Mouse (Mus musculus): ENCODE results near the gene Prpsap2. TPM values are rescaled to one million over a fixed set of nuclear protein-coding genes. Genes with fewer than 3 reads are reported as not detected.

Prpsap2 gene
- total and polyA plus RNA-seq, 3 experiments = 5.5 to 7.9 (median 6.9) TPM

DNA sequence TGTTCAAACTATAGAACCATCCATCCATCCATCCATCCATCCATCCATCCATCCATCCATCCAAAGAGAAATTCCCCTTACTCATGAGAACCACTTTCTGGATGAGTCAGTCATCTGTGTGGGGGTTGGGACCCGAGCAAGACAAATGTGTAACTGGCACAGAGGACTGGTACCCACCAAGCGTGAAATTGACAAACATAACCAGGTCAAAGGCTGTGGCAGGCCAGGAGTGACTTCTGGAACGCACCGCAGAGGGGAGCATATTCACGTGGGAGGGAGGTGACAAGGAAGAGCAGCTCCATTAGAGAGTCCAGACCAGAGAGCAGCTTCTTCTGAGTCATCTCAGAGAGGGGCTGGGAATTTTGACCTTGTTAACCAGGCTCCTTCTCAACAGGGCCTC lies 39.8 kb downstream of the Prpsap2 start:
- no peak for DNase-seq
- intact Hi-C loops (cut with DNase I) = no loop called here
- WGBS = 78% methylated on average over 5 of the region's 5 CpGs
- H3K36me3 ChIP-seq (ENCODE audit: control insufficient read depth, insufficient read depth, low read length) = no peaks in the 10 kb centered on the region
- H3K9ac ChIP-seq (ENCODE audit: low read depth, low read length) = no peak overlapping the region
- TF ChIP-seq POLR2A (IDR thresholded peaks at IDR 0.05; ENCODE audit: insufficient read depth, low read depth, low read length) (no peak), CTCF (IDR thresholded peaks at IDR 0.05) (no peak), EP300 (IDR thresholded peaks at IDR 0.05; ENCODE audit: insufficient read depth, low read depth, low read length) (no peak)
- no peaks in the 10 kb centered on the region for H3K4me1 ChIP-seq (ENCODE audit: control insufficient read depth, insufficient read depth, low read length)
- no peak overlapping the region for H3K4me3 ChIP-seq
- no peak overlapping the region for H3K27ac ChIP-seq
- H3K27me3 ChIP-seq (ENCODE audit: control insufficient read depth, insufficient read depth, low read length) = no peaks in the 10 kb centered on the region
- H3K79me2 ChIP-seq (replicated peaks; ENCODE audit: control insufficient read depth, insufficient read depth, low read length) = no peaks in the 10 kb centered on the region

DNA sequence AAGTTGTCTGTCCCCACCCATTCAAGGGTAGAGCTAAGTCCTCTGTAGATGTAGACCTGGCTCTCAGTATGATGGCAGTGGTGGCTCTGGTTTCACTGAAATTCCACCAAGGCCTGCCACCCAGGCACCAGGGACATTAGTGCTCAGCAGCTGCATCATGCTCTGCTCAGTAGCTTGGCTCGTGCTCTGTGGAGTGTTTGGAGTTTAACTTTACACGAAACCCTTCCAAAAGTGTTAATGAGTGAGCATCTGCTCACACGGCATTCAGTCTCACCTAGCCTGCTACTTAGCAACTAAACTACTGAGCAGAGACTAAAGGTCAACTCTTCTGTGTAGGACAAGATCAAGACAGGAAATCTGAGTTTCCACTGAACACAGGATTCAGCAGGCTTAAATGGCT lies 41.3 kb downstream of the Prpsap2 start, which contains the start of gene Slc5a10:
TSS of gene Slc5a10 (minus strand) at position 191 of the 400 bp plus-strand sequence.
- 76% methylated on average over 3 of the region's 3 CpGs for WGBS

DNA sequence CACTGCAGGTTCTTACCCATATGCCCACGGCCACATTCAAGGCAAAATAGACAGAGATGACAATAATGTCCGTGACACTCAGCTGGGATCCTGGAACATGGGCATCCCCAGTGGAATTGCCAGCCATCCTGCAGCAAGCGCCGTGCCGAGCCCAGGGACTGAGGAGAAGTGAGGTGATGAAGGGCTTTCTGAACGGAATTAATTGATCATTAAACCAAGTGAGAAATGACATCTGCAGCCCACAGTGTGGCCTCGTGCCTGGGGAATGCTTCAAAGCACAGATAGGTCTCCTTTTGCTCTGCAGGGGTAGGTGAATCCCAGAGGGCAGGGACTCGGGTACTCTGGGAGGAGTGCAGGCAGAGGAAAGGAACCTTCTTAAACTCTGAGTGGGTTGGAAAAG lies 42.1 kb downstream of the Prpsap2 start:
- WGBS = 73% methylated on average over 8 of the region's 8 CpGs
- Histone ChIP-seq H3K9ac (ENCODE audit: low read depth, low read length) (no peak overlapping the region), H3K27me3 (ENCODE audit: control insufficient read depth, insufficient read depth, low read length) (no peaks in the 10 kb centered on the region), H3K79me2 (replicated peaks; ENCODE audit: control insufficient read depth, insufficient read depth, low read length) (no peaks in the 10 kb centered on the region), H3K4me3 (no peak overlapping the region), H3K27ac (no peak overlapping the region), H3K36me3 (ENCODE audit: control insufficient read depth, insufficient read depth, low read length) (no peaks in the 10 kb centered on the region), H3K4me1 (ENCODE audit: control insufficient read depth, insufficient read depth, low read length) (no peaks in the 10 kb centered on the region)
- DNase-seq = no peak
- TF ChIP-seq EP300 (IDR thresholded peaks at IDR 0.05; ENCODE audit: insufficient read depth, low read depth, low read length) = no peak
- intact Hi-C loops (cut with DNase I) = loop anchor here (10.0 kb wide), 2 partner anchors 375 to 525 kb away; partner anchors contain the start of gene Slc47a2

More for the DNA sequence above, 41.3 kb downstream of the Prpsap2 start, which contains the start of gene Slc5a10:
- Histone ChIP-seq H3K4me1 (ENCODE audit: control insufficient read depth, insufficient read depth, low read length) (no peaks in the 10 kb centered on the region), H3K9ac (ENCODE audit: low read depth, low read length) (no peak within 1 kb of the TSS), H3K4me3 (no peak within 1 kb of the TSS), H3K27me3 (ENCODE audit: control insufficient read depth, insufficient read depth, low read length) (no peaks in the 10 kb centered on the region), H3K27ac (no peak within 1 kb of the TSS), H3K36me3 (ENCODE audit: control insufficient read depth, insufficient read depth, low read length) (no peaks in the 10 kb centered on the region), H3K79me2 (replicated peaks; ENCODE audit: control insufficient read depth, insufficient read depth, low read length) (no peaks in the 10 kb centered on the region)
- intact Hi-C loops (cut with DNase I) = no loop called here
- TF ChIP-seq EP300 (IDR thresholded peaks at IDR 0.05; ENCODE audit: insufficient read depth, low read depth, low read length) (no peak), CTCF (IDR thresholded peaks at IDR 0.05) (no peak), POLR2A (IDR thresholded peaks at IDR 0.05; ENCODE audit: insufficient read depth, low read depth, low read length) (no peak)
- DNase-seq = no peak

DNA sequence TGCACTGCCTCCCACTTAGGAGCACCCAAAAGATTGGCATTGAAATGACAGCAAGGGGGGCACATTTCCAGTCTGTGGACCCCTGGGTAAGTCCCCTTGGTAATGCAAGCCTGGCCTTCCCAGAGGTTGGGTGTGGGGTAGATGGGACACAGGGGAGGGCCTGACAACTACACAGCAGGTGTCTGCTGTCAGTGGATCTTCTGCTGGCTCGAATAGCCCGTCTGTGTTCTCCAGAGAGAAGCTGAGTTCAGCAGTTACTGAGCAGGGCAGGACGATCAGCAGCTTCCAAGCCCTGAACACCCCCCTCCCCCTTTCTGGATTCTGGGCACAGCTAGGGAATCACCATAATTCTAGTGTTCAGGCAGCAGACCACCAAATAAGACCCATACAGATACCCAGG lies 42.5 kb downstream of the Prpsap2 start:
- 67% methylated on average over 3 of the region's 3 CpGs for WGBS
- H3K27ac ChIP-seq = no peak overlapping the region
- H3K79me2 ChIP-seq (replicated peaks; ENCODE audit: control insufficient read depth, insufficient read depth, low read length) = no peaks in the 10 kb centered on the region
- intact Hi-C loops (cut with DNase I) = loop anchor here (10.0 kb wide), 2 partner anchors 375 to 525 kb away; partner anchors contain the start of gene Slc47a2
- no peaks in the 10 kb centered on the region for H3K4me1 ChIP-seq (ENCODE audit: control insufficient read depth, insufficient read depth, low read length)
- no peaks in the 10 kb centered on the region for H3K27me3 ChIP-seq (ENCODE audit: control insufficient read depth, insufficient read depth, low read length)
- H3K36me3 ChIP-seq (ENCODE audit: control insufficient read depth, insufficient read depth, low read length) = no peaks in the 10 kb centered on the region
- TF ChIP-seq EP300 (IDR thresholded peaks at IDR 0.05; ENCODE audit: insufficient read depth, low read depth, low read length) = no peak
- no peak for TF ChIP-seq POLR2A (IDR thresholded peaks at IDR 0.05; ENCODE audit: insufficient read depth, low read depth, low read length)
- no peak for TF ChIP-seq CTCF (IDR thresholded peaks at IDR 0.05)
- DNase-seq = no peak
- H3K9ac ChIP-seq (ENCODE audit: low read depth, low read length) = no peak overlapping the region
- no peak overlapping the region for H3K4me3 ChIP-seq

DNA sequence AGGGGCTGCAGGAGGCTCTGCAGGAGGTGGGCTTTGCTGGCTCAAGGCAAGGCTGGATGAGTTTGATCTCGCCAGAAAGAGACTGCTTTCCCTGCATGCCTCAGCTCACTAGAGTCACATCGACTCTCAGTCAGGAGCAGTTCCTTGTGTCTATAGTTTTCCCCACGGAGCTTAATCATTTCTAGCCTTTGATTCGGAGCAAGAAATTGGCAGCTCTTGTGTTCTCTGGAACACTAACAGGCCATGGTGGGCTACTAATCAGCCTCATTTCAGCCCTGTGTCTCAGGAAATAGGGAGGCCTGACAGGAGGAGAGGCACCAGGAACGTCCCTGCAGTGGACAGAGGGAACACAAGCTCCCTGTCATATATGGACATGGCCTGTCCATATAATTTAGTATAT lies 43.9 kb downstream of the Prpsap2 start:
- Histone ChIP-seq H3K27me3 (ENCODE audit: control insufficient read depth, insufficient read depth, low read length) (no peaks in the 10 kb centered on the region), H3K4me1 (ENCODE audit: control insufficient read depth, insufficient read depth, low read length) (no peaks in the 10 kb centered on the region), H3K4me3 (no peak overlapping the region), H3K36me3 (ENCODE audit: control insufficient read depth, insufficient read depth, low read length) (no peaks in the 10 kb centered on the region), H3K27ac (no peak overlapping the region), H3K79me2 (replicated peaks; ENCODE audit: control insufficient read depth, insufficient read depth, low read length) (no peaks in the 10 kb centered on the region), H3K9ac (ENCODE audit: low read depth, low read length) (no peak overlapping the region)
- no peak for TF ChIP-seq EP300 (IDR thresholded peaks at IDR 0.05; ENCODE audit: insufficient read depth, low read depth, low read length)
- no peak for TF ChIP-seq CTCF (IDR thresholded peaks at IDR 0.05)
- DNase-seq = no peak
- 53% methylated on average over 5 of the region's 5 CpGs for WGBS
- intact Hi-C loops (cut with DNase I) = loop anchor here (10.0 kb wide), 2 partner anchors 373 to 523 kb away; partner anchors contain the start of gene Slc47a2

DNA sequence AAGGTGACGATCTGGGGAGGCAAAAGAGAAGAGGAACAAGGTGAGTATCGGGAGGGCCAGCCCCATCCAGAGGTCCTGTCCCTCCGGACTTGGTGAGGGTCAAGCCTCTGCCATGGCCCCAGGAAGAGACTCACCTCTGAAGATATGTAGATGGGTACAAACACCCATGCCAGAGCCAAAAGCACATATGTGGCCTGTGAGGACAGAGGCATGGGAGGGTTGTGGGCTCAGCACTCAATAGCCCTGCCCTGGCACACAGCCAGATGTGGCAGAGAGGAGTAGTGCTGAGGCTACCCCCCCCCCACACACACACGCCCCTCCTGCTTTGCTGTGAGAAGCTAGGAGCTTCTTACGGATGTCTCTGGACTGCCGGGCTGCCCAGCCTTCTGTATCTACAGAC lies 46.8 kb downstream of the Prpsap2 start:
- 59% methylated on average over 6 of the region's 6 CpGs for WGBS
- H3K36me3 ChIP-seq (ENCODE audit: control insufficient read depth, insufficient read depth, low read length) = no peaks in the 10 kb centered on the region
- no peaks in the 10 kb centered on the region for H3K79me2 ChIP-seq (replicated peaks; ENCODE audit: control insufficient read depth, insufficient read depth, low read length)
- no peak for DNase-seq
- H3K27me3 ChIP-seq (ENCODE audit: control insufficient read depth, insufficient read depth, low read length) = no peaks in the 10 kb centered on the region
- intact Hi-C loops (cut with DNase I) = loop anchor here (2.0 to 10.0 kb wide), 3 partner anchors 86 to 520 kb away; partner anchors contain the start of gene Slc47a2
- H3K4me1 ChIP-seq (ENCODE audit: control insufficient read depth, insufficient read depth, low read length) = no peaks in the 10 kb centered on the region
- H3K9ac ChIP-seq (ENCODE audit: low read depth, low read length) = no peak overlapping the region
- no peak overlapping the region for H3K27ac ChIP-seq
- no peak for TF ChIP-seq EP300 (IDR thresholded peaks at IDR 0.05; ENCODE audit: insufficient read depth, low read depth, low read length)
- TF ChIP-seq CTCF (IDR thresholded peaks at IDR 0.05) = no peak
- no peak overlapping the region for H3K4me3 ChIP-seq

All from heart, adult 2 months (tissue).